Mouse (Mus musculus) gastrocnemius, adult 2 months (tissue): ENCODE results near the gene Rin2. TPM values are rescaled to one million over a fixed set of nuclear protein-coding genes. Genes with fewer than 3 reads are reported as not detected.

Experiments used
- DNase-seq: peaks from one replicate; pipeline ENCODE4 v3.0.0; 2022
- H3K27ac ChIP-seq: fragments of 200-600 bp; 2 replicates; pipeline ENCODE4 v1.8.1; 2022; ENCODE audit warnings: mild to moderate bottlenecking
- H3K4me3 ChIP-seq: fragments of 200-600 bp; 2 replicates; pipeline ENCODE4 v1.8.1; 2022; ENCODE audit warnings: mild to moderate bottlenecking, moderate library complexity
- CTCF ChIP-seq: fragments of 200-600 bp; IDR thresholded peaks from 2 replicates; pipeline ENCODE4 v1.8.1; 2022; ENCODE audit warnings: antibody characterized with exemption, mild to moderate bottlenecking, moderate library complexity
- intact Hi-C: fragments of 180-260 bp; cut with DNase I; formaldehyde crosslinking; loops from one replicate; pipeline ENCODE4 v1.15.1; 2025
- long read RNA-seq, 2 experiments: library from polyadenylated mRNA; stranded (forward); transcript quantifications; one replicate each; pipeline ENCODE4 v2.0.0; 2021
- total RNA-seq, 2 experiments: library from RNA; stranded (reverse); gene quantifications; 2 replicates each; pipeline ENCODE4 v1.2.3; 2021

Rin2 gene
- total RNA-seq, result 10 to 100 TPM; 10.3 to 11.5 TPM
- long read RNA-seq, experiment 1, partial matches to known transcripts, result 12 of 16 reads
- long read RNA-seq, experiment 1, other reads (novel, unspliced or antisense), result 4 of 16 reads
- long read RNA-seq, experiment 2, partial matches to known transcripts, result 8 of 14 reads
- long read RNA-seq, experiment 2, other reads (novel, unspliced or antisense), result 6 of 14 reads

DNA sequence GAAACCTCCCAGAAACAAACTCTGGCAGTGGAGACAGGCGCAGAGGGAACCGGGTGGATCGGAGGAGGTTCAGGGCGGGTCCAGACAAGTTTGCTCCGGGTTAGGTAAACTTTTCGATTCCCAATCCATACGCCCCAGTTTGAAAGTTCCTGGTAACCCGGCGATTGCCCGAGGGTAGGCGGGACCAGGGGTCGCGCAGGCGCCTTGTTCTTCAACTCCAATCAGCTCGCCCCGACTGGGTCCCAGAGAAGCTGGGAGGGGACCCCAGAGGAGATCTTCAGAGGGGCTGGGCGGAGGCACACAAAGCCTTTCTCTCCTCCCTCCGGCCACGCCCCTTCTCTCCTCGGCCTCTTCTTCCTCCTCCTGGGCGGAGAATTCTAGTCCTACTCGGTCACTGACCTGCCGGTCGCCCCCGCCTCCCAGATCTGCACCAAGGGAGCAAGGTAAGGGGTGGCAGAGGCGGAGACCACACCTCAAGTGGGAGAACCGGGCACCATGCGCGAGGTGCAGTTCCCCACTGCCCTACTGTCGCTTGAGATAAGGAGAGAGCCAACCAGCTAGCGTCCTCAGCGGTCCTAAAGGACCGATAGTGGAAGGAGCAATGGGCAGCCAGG, at the start of gene Rin2:
Gene Rin2 (plus strand): TSS at position 74 of the 614 bp plus-strand sequence.
- Histone ChIP-seq H3K27ac (peak within 1 kb of the TSS; percentile 46), H3K4me3 (peak within 1 kb of the TSS; percentile 91)
- DNase-seq, result peak; percentile 66
- no peak for TF ChIP-seq CTCF
- intact Hi-C loops, result no loop called here

DNA sequence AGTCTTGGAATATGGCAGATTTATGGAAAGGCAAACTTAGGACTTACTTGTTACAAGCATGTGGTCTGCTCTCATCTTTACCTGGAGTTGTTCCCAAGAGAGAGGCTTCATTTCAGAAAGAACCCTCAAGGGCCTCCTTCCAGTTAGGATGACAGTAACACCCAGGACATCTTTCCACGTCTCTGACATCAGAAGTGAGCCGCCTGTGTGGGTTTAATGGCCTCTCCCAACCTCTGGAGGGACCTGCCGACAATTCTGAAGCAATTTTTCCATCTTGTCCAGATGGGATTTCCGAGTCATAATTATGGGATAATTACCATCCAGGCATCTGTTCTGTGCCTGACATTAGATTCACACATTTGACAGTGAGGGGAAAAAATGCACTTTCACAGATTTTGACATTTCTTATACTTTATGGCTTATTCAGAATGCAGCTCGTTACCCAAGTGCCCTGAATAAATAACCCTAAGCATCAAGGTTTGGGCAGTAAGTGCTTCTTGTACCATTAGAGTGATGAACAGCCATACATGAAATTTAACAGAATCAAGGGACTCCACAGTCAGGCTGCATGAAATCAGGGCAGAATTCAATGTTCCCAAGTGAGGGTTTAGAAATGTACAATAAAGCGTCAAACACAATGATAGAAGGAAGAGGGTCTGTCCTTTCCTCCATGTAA, 43.8 kb upstream of the Rin2 start:
- intact Hi-C loops, result no loop called here
- H3K27ac ChIP-seq, result no peak overlapping the region
- no peak for DNase-seq
- no peak for TF ChIP-seq CTCF
- no peak overlapping the region for H3K4me3 ChIP-seq

DNA sequence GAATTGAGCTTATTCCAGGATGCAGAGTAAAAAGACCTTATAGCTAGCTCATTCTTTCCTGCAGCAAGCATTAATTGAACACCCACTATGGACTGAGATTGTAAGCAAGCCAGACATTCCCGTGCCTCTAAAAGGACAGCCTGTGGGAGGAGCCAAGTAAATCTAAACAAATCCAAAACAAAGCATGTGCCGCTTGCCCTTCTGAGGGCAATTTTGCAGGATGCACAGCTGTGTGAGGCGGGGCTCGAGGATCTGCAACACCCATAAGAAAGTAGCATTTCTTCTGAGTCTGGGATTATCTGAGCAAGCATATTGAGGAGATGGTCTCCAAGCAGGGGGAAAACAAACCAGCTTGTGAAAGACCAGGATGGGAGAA, 43.2 kb upstream of the Rin2 start:
- H3K4me3 ChIP-seq, result no peak overlapping the region
- TF ChIP-seq CTCF, result no peak
- H3K27ac ChIP-seq, result no peak overlapping the region
- intact Hi-C loops, result no loop called here
- DNase-seq, result no peak

DNA sequence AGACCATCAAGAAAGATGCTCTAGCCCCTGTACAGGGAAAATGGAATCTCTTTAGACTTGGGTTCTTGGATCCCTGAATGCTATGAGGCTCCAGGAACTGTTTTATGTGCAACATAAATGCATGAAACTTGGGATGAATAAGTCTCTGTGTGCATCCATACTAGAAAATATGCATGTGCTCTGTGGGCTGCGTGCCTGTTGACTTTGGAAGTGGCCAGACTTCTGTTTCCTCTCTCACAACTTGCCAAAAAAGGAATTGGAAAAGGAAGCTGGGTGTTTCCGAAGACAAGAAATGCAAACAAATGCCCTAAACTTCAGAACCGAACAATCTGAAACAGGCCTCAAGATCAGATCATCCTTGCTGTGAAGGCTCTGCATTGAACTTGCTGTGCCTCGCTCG, 41.2 kb upstream of the Rin2 start:
- H3K4me3 ChIP-seq, result no peak overlapping the region
- TF ChIP-seq CTCF, result no peak
- intact Hi-C loops, result no loop called here
- DNase-seq, result no peak
- no peak overlapping the region for H3K27ac ChIP-seq

DNA sequence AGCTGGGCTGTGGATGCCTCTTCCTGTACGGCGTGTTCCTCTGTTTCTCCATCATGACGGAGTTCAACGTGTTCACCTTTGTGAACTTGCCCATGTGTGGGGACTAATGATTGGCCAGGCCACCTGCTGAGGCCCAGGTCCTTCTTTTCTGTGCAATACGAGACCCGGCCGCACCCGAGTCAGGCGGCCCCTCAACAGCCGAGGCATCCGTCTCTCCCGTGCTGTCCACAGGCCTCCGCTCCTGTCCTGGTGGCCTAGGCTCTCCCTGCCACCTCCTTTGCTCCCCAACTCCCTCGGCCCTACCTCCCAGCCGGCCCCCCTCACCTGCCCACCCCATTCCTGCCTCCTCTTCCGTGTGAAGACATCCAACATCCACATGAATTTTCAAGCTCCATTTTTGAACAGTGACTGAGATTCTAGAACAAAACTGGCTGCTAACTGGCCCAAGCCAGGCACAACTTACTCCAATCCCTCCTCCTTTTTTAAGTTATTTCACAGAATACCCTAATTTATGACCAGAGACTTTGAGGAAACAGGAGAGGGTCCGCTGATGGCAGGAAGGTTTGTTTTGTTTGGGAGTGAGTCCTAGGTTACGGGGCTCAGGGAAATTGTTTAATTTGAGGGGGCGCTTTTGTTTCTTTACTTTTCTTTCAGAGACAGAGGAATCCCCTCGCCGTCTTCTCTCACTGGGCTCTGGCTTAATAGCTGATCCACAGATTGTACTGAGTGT, 34.6 kb upstream of the Rin2 start:
- TF ChIP-seq CTCF, result no peak
- H3K27ac ChIP-seq, result no peak overlapping the region
- intact Hi-C loops, result no loop called here
- DNase-seq, result no peak
- H3K4me3 ChIP-seq, result no peak overlapping the region

DNA sequence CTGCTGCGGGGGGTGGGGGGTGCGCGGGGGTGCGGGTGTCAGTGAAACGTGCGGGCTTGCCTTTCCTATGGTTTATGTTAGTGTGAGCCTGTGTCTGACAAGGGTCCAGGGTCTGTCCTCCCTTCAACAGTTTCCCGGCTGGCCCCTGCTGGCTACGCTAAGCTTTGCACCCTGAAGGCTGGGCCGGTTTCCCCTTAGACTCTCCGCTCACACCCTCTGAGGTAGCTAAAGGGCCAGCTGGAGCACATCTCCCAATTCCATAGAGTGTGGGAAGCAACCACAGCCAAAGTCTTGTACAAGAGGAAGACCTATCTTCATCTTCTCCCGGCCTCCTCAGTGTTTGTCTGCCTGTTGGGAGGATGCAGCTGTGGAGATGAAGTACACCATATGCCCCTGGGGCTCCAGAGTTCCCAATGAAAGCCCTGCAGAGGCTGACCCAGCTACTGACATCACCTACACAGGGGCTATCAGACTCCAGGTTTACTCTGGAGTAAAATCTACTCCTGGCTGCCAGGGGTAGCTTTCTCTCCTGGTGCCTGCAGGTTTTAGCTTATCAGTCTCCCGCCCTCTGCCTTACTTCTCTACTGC, 19.5 kb upstream of the Rin2 start:
- Histone ChIP-seq H3K4me3 (no peak overlapping the region), H3K27ac (no peak overlapping the region)
- no peak for DNase-seq
- no peak for TF ChIP-seq CTCF
- intact Hi-C loops, result no loop called here

DNA sequence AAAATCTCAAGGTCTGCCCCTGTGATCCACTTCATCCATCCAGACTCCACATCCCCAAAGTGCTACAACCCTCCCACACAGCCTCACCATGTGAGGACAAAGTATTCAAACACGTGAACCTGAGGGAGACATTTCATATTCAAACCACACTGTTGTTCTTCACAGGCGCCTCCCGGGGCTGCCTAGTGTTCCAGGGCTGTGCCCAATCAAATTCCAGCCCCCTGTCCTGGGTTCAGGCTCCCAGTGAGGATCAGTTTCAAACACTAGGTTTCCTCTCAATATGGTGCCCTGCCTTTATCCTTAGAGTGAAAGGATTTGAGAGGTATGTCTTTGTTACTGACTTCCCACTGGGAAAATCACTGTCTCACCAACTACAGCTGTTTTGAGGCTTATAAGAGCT, 18.9 kb upstream of the Rin2 start:
- no peak for TF ChIP-seq CTCF
- H3K27ac ChIP-seq, result no peak overlapping the region
- no peak for DNase-seq
- intact Hi-C loops, result no loop called here
- no peak overlapping the region for H3K4me3 ChIP-seq

DNA sequence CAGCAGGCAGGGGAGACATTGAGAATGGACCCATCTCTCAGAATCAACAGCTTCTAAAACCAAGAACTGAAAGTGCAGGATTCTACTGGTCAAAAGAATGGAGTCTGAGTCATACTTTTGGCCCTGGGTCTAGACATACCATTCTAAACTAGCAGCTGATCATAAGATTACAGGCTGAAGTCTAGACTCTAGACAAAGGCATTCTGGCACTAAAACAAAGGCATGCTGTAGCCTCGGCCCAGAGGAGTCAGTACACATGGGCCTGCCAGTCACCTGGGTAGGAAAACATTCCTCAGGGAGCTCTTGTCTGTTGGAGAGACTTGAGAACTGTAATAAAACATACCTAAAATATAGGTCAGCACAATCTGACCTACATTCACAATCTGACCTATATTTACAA, 18.3 kb upstream of the Rin2 start:
- Histone ChIP-seq H3K27ac (no peak overlapping the region), H3K4me3 (no peak overlapping the region)
- intact Hi-C loops, result no loop called here
- DNase-seq, result no peak
- TF ChIP-seq CTCF, result no peak

DNA sequence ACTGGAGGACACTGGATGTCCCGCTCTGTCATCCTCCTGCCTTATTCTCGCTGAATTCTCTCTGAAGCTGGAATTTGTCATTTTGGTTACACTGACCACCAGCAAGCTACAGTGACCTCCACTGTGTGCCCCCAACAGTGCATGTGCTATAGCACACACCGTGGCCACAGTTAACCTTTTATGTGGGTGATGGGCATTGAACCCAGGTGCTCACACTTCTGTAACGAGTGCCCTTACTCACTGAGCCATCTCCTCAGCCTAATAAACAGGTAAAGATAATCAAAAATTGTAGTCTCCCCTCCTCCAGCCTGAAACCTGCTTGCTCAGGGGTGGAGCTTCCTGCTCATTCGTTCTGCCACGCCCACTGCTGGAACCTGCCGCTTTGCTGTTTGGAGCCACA, 13.8 kb upstream of the Rin2 start:
- no peak overlapping the region for H3K27ac ChIP-seq
- intact Hi-C loops, result no loop called here
- no peak overlapping the region for H3K4me3 ChIP-seq
- DNase-seq, result no peak
- TF ChIP-seq CTCF, result no peak

DNA sequence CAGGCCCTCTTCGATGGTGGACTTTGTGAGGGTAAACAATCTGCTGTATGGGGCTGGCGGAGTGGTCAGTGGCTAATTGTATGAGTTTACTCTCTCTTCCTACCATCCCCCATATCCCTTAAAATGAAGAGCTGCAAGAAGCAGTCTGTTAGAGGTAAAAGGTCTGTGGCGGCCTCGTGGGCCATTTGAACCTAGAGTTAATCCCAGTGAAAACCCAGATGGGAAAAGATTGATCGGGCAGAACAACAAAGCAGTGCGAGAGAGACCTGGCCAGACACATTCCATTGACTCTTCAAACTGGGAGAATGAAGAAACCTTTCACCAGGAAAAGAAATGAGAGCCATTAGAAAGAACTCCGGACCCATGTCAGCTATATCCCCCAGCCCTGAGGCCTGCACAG, 11.1 kb upstream of the Rin2 start:
- H3K27ac ChIP-seq, result no peak overlapping the region
- intact Hi-C loops, result no loop called here
- DNase-seq, result no peak
- no peak overlapping the region for H3K4me3 ChIP-seq
- no peak for TF ChIP-seq CTCF

DNA sequence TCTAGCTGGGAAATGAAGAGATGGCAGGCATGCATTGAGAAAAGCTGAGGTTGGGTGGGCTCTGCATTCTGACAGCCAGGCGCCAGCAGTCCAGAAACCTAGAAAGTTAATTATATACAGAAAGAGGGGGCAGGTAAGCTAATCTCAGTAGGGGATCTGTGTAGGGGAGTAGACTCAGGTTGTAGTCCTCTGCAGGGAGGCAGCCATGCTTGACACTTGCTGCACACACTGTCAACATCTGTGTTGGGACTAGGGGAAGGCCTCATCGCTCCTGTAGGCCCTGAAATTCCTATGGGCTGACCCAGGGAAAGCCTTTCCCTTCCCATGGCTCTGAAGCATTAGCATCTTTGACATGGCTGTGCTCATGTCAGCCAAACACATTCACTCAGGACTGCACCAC, 10.7 kb upstream of the Rin2 start:
- intact Hi-C loops, result no loop called here
- Histone ChIP-seq H3K27ac (no peak overlapping the region), H3K4me3 (no peak overlapping the region)
- DNase-seq, result no peak
- no peak for TF ChIP-seq CTCF

DNA sequence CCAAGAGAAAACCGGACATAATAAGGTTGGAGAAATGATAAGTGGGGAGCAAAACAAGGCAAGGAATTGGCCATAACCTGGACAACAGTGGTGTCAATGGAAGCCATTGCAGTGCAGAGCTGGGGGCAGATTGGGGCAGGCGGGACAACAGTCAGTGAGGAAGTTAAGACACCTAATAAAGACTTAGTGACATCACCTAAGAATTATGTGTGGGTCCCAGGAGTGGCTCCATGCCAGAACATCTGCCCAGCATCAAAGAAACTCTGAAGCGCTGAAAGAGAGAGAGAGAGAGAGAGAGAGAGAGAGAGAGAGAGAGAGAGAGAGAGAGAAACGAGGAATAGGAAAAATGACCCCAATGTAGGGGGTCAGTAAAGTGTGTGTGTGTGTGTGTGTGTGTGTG, 6.9 kb upstream of the Rin2 start:
- intact Hi-C loops, result no loop called here
- H3K27ac ChIP-seq, result no peak overlapping the region
- TF ChIP-seq CTCF, result no peak
- no peak for DNase-seq
- H3K4me3 ChIP-seq, result no peak overlapping the region

DNA sequence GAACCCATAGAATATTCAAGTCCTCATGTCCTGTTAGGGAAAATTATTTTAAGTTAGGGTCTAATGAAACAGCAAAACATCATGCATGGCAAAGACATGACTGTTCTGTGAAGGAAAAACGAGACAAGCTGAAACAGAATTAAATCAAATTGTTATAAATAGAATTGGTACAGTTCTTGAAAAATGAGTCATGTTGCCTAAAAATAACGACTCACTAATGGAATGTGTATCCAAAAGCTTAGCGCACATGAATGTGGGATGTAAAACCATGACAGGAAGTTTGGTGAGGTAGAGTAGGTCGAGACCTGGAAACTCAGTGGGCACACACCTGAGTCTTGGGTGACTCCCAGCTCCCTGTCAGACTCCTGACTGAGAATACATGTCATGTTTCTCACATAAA, 4.9 kb upstream of the Rin2 start:
- H3K4me3 ChIP-seq, result no peak overlapping the region
- no peak for TF ChIP-seq CTCF
- H3K27ac ChIP-seq, result no peak overlapping the region
- intact Hi-C loops, result no loop called here
- DNase-seq, result no peak
